In the genomic region with DNA sequence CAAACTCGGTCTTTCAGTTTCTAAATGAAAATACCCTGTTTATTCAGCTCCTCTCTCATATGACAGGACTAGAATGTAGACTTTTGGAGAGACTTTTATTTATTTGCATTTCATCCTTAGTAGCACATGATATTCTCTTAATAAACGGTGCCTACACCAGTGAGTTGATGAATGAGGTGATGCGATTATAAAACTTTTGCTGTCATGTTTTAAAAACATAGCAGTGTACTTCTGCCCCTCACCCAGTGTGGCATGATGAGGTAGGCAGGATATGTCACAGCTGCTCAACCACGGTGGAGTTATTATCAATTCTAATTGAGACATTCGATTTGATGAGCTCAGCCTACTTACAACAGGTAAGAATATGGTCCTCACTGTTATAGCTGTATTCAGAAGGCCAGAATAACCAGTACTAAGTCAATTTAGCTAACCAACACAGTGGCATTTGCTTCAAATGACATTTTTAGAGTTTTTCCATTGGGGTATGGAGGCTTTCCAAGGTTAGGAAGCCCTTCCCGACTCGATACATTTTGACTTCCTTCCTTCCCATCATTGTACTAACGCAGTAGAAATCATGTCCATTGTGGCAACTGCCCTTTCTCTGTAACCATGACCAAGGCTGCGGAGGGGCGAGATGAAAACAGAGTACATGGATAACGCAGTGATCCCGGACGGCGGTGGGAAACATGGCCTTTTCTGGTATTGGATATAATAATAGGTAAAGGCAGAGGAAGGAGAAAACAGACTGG, we compare ENCODE assay signal across 23 mouse cellular contexts. TPM values are rescaled to one million over a fixed set of nuclear protein-coding genes. Genes with fewer than 3 reads are reported as not detected.
"Had no signal": no experiment of that assay in that cellular context is flagged by ENCODE, and none has a peak within 500 bp of the region (broad histone marks: within the 10 kb centered on the region; RNA-seq: fewer than 3 reads in every experiment).

No protein-coding gene starts in this region.

- H3K27ac ChIP-seq: heart, embryonic 10.5 days; hindbrain, embryonic 13.5 days; hindbrain, embryonic 15.5 days; hindbrain, postnatal 0 days; kidney, embryonic 15.5 days; kidney, postnatal 0 days; limb, embryonic 13.5 days had no signal

- H3K27me3 ChIP-seq: heart, embryonic 12.5 days; hindbrain, embryonic 13.5 days; hindbrain, embryonic 15.5 days; kidney, embryonic 15.5 days; limb, embryonic 13.5 days had no signal

- H3K9ac ChIP-seq: forebrain, postnatal 0 days; heart, embryonic 12.5 days; hindbrain, embryonic 13.5 days; hindbrain, embryonic 15.5 days; kidney, embryonic 15.5 days; limb, embryonic 13.5 days had no signal

- DNase-seq: forebrain, postnatal 0 days; gastrocnemius, postnatal 14 days; gastrocnemius, postnatal 36 days; heart, adult 18-20 months; heart, postnatal 10 days; kidney, adult 11 months; kidney, adult 2 months; kidney, adult 9 months; kidney, postnatal 14 days; kidney, postnatal 36 days; layer of hippocampus, adult 9-11 months; layer of hippocampus, postnatal 36 days; left cerebral cortex, postnatal 4 days had no signal

- ATAC-seq: forebrain, postnatal 0 days; hindbrain, postnatal 0 days; intestine, embryonic 16.5 days had no signal

- H3K36me3 ChIP-seq: heart, embryonic 10.5 days; heart, embryonic 12.5 days; hindbrain, embryonic 13.5 days; hindbrain, embryonic 15.5 days; kidney, embryonic 15.5 days; limb, embryonic 13.5 days had no signal

- H3K4me2 ChIP-seq: heart, embryonic 12.5 days; hindbrain, embryonic 13.5 days; hindbrain, embryonic 15.5 days; kidney, embryonic 15.5 days; limb, embryonic 13.5 days had no signal

- H3K9me3 ChIP-seq: heart, embryonic 10.5 days; heart, embryonic 12.5 days; hindbrain, embryonic 13.5 days; hindbrain, embryonic 15.5 days; kidney, embryonic 15.5 days; limb, embryonic 13.5 days had no signal

- H3K4me1 ChIP-seq: heart, embryonic 10.5 days; heart, embryonic 12.5 days; hindbrain, embryonic 13.5 days; hindbrain, embryonic 15.5 days; kidney, embryonic 15.5 days had no signal

- H3K4me3 ChIP-seq: heart, embryonic 10.5 days; heart, embryonic 12.5 days; hindbrain, embryonic 13.5 days; hindbrain, embryonic 15.5 days; kidney, embryonic 15.5 days; limb, embryonic 13.5 days had no signal

RNA-seq across cellular contexts. Expression of gene Lepr, which starts 16.1 kb away (rescaled TPM):
- total RNA-seq: hematopoietic stem cell, adult 5-6 weeks had no signal
